Mouse (Mus musculus): ENCODE results near the gene Bmp6.
A peak's percentile ranks its signal among the peaks of the same experiment; 100 is the strongest.

Bmp6 gene

DNA sequence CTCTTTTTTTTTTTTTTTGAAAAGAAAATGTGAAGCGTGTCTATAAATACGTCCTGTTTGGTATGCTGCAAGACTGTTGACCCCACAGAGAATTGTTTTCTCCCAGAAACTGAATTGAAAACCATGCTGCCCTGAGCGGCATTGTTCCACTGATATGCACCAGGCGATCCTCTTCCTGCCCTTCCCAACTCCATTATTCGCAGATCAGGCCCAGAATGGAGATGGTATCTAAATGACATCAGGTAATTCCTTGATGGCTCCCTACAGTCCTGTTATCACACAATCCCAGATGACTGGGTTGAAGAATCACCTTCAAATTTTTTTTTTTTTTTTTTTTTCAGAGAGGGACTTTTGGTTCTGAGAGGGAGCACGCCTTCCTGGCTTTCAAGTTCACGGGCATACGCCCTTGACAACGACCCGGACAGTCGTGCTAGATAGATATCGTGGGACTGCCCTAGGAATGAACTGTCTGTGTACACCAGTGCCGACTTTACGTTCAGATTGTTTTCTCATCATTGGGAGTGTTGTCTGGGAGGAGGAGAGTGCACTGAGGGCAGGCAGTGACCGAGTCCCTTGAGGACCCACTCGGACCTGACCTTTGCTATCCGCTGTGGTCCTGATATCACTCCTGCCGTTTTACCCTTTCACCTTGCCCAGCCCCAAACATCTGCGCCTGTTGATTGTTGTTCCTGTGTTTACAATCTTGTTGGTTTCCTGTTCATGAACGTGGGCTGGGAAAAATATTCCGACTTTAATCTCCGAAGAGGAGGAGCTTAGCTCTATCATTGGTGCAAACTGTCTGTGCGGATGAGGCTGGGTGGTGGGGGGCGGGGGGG, 8.7 kb downstream of the Bmp6 start:
- no peak for DNase-seq (ENCODE audit: low spot score)

DNA sequence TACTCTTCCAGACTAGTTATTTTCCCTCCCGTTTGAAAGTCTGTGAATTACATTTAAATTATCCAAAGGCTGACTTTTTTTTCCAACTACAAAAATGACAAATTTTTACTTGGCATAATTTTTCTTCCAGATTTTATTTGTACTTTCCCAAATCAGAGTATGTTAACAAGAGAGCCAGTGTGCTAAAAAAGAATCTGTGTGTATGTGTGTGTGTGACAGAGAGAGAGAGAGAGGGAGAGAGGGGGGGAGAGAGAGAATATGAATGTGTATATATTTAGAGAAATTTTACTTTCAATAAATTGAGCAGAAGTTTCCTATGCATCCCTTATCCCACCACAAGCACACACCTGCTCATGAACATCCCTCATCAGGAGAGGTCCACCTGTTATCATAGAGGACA, 9.4 kb downstream of the Bmp6 start:
- no peak for DNase-seq (ENCODE audit: low spot score)

DNA sequence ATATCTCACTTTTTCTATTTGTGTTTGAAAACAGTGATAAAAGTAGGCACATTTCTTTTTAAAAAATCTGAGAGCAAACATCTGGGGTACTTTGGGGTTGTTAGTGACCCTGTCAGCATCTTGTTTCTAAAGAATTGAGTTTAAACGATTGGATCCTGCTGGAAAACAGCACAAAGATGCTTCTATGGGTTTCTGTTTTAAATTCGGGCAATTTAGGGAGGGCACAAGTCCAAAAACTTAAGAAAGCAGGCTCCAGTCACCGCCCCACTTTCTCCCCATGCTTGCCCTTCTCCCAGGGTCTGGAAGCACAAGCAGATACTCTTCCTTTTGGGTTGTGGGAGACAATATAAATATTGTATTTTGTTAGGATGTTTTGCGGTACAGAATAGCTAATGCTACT, 14.1 kb downstream of the Bmp6 start:
- DNase-seq (ENCODE audit: low spot score): no peak

DNA sequence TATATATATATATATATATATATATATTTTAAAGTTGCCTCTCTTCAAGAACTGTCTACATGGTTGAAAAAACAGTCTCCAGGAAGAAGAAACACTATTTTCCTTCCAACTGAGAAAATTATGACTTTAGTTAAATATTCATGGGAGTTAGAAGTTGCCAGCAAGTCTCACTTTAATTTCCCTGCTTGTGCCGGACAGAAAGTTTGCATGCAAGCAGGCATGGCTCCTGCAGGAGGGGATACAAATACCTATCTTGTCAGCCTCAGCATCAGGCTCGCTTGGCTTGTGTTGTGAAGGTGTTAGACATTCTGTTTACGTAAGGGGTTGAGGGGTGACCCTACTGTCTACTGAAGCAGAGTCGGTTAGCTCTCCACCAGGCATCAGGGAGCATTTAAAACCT, 17.8 kb downstream of the Bmp6 start:
- no peak for DNase-seq (ENCODE audit: low spot score)

DNA sequence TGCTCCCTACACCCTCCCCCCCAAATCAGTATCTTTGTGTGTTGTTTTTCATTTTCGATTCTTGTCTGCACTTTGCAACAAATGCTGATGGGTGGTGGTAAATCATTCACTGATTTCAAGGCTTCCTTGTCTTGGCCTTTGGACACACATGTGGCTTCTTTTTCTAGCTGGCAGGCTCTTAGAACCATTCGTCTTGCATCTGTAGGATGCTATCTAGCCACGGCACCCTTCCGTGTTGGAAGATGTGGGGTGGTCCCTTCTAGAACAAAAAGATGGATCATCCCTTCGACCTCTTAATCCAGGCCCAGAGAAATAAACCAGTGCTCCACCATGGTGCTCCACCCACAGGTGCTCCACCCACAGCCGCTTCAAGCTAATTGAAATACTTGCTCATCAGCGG, 19.0 kb downstream of the Bmp6 start:
- DNase-seq (ENCODE audit: low spot score): no peak

DNA sequence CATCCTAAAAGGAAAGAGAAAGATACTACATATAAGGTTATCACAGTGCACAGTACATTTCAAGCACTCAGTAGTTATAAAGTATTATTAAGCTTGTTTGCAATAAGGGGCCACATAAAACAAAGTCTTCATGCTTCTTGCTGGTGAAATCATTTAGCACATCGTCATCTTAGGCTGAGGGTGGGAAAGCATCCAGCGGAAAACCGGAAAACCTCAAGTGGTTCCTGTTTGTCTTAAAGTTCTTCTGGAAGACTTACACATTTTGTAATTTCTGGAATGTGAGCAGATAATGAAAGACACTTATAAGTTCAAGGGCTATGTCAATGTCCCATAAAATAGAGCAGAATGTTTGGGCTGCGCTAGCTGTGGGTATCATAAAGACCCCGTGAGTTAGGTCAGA, 24.7 kb downstream of the Bmp6 start:
- no peak for DNase-seq (ENCODE audit: low spot score)

DNA sequence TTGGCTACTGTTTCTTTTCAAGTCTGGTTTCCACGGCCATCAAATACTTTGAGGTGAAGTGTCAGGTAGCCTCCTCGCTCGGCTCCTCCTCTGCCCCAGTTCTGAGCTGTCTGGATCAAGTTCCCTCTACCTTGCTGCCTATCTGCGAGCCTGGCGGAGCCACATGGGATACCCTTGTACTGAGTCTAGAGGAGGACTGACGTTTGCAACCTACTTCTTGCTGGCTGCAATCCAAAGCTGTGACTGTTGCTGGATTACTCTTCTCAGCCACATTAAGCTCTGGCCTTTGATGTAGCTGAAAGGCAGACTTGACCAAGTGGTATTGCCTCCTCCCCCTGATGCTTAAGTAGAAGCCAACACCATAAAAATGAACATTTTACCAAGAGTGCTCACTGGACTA, 31.2 kb downstream of the Bmp6 start:
- no peak for DNase-seq (ENCODE audit: low spot score)

DNA sequence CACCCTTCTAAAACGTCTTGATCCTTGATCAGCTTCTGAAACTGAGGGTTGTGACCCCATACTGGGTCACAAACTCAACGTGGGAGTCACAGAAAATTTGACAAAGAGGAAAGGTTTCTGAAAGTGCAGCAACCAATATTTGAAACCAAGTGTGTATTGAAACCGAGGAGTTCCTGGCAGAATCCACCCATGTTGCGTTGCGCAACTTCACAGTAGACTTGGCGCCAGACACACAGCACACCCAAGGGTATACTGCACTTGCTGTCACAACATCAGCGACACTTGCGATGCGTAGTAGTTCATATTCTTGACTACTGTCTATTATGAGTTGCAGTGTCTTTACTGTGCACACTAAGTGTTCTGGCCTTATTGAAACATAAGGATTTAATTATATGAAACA, 32.4 kb downstream of the Bmp6 start:
- no peak for DNase-seq (ENCODE audit: low spot score)

DNA sequence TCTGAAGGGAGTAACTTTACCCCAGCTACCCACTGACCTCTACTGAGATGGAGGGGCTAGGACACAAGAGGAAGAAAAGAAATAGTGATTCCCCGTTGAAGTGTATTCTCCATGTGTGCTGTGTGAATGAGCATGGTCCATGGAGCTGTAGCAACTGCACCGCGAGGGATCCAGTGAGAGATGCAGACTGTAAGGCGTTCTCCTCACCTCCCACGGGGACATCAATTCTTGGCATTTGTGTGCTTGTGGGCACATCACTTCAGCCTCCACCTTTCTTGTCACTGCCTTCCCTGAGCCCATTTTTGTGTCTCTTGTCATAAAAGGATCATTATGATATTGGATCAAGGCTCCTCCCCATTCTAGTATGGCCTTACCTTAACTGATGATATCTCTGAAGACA, 34.9 kb downstream of the Bmp6 start:
- DNase-seq (ENCODE audit: low spot score): no peak

DNA sequence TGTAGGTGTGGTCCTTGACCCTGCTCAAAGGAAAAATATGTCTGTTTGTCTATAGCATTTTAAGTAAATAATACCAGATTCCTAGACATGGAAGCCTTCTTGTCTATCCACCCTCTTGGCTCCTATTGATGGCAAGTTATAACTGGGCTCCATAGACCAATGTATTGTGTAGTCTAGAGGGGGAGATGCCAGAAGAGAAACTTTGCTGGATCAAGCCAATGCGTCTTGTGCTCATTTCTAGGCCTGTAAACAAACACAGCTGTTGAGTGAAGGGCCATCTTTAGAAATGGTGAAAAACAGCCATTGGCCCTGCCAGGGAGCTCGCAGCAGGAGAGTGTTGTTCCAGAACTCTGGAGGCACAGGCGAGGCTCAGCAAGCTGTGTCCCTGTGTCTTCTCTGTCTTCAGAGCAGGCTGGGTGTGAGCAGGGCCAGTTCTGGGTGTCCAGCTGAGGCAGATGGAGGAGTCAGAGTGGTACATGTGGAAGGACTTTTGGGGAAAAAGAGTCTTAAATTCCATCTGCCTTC, 41.2 kb downstream of the Bmp6 start:
- no peak for DNase-seq (ENCODE audit: low spot score)

DNA sequence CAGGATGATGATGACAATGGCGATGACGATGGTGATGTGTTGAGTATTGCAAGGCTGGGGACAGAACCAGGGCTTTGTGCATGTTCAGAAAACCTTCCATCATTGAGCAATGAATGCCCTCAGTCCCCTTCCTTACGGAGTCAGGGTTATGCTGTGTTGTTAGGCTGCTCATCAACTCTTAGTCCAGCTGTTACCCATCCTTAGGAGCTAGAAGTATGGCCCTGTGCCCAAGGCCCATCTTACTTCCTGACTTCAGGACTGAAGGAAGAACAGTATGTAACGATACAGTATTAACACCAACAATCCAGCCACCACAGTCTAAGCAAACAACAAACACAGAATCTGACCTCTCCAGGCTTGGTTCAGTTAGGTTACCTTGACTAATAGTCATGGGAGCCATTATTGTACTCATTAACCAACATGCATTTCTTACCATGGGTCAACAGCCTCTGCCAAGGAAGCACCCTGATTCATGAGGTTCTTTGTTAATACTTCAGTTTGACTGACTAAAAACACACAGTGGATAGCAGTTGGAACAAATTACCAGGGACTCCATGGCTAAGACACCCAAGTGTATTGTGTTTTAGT, 42.6 kb downstream of the Bmp6 start:
- no peak for DNase-seq (ENCODE audit: low spot score)

DNA sequence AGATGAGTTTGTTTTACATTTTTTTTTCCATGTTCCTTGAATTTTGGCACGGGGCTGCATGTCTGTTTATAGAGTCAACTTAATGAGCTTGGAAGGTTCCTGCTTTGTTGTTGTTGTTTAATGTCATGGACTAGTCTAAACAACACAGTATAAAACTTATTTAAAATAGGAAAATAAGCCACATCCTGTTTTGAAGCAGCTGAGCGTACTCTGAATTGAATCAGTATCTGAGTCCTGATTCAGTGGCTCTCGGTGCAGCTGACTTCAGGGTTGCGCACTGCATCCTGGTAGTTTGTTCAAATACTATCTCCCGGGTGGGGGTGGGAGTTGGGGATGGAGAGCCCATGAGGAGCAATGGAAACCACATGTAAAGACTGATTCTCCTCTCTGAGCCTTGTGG, 48.5 kb downstream of the Bmp6 start:
- no peak for DNase-seq (ENCODE audit: low spot score)

DNA sequence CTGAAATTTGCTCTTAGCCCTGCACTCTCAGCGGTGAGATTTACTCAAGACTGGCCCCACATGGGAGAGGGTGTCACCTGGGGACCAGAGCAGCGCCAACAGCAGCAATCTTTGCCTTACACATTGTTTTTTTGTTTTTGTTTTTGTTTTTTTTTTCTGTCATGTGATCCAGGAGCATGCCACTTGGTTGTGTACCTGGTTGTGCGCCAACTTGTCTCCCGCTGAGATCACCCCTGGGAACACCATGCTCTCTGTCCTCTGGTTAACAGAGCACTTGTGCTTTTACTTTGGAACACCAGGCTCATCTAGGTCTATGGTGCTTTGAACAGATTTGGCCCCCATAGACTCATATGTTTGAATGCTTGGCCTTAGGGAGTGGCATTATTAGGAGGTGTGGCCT, 50.1 kb downstream of the Bmp6 start:
- DNase-seq (ENCODE audit: low spot score): no peak

DNA sequence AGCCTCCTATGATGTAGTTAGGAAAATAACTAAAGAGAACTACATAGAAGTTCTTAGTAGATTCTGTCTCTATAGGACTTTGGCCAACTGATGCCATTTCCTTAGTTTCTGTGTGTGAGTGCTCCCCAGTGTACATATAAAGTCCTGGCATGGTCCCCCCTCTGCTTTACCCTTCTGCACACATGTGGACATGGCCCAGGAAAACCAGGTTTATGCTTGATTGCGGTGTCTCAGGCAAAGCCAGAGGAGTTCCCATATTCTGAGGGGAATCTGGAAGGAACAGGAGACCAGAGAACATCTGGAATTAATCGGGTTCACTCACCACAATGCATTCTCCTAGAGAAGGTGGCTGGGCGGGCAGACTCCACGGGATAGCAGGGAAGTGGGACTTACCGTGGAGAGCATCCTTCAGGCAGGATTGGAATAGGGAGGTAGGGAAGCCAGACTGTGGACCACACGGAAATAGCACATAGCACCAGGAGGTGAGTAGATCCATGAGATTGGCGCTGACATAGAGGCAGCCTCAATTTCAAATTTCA, 52.2 kb downstream of the Bmp6 start:
- DNase-seq (ENCODE audit: low spot score): no peak

DNA sequence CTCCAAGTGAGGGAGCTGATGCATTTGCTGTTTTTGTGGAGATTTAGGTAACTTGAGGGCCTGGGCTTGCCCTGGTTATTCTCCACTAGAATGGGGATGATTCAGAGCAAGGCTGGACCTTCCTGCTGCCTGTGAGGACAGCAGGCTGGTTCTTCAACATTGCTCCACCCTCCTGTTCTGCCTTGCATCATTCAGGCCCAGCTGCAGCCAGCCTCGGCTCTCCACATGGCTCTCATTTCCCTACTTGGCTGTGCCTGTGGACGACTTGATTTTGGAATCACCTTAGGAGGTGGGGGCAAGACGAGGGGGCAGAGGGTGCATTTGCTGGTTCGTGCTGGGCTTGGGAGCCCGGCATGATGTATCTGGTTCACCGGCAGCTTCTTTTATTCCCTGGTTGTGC, 53.8 kb downstream of the Bmp6 start:
- no peak for DNase-seq (ENCODE audit: low spot score)

DNA sequence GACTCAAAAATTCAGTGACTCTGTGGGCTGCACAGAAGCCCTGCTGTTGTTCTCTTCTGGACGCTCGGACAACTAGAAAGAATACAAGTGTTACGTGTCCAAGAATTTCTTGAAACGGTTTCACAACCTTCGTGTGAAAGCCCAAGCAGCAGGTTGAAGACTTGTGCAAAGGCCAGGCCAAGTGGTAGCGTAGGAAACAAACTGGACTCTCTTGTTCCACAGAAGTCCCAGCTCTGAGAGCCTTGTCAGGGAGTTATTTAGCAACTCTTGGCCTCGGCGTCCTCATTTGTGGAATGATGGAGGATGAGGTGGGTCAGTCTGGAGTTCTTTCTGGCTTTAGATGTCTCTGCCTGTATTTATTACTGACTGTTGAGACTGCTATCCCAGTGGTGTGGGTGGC, 55.8 kb downstream of the Bmp6 start:
- DNase-seq (ENCODE audit: low spot score): no peak

DNA sequence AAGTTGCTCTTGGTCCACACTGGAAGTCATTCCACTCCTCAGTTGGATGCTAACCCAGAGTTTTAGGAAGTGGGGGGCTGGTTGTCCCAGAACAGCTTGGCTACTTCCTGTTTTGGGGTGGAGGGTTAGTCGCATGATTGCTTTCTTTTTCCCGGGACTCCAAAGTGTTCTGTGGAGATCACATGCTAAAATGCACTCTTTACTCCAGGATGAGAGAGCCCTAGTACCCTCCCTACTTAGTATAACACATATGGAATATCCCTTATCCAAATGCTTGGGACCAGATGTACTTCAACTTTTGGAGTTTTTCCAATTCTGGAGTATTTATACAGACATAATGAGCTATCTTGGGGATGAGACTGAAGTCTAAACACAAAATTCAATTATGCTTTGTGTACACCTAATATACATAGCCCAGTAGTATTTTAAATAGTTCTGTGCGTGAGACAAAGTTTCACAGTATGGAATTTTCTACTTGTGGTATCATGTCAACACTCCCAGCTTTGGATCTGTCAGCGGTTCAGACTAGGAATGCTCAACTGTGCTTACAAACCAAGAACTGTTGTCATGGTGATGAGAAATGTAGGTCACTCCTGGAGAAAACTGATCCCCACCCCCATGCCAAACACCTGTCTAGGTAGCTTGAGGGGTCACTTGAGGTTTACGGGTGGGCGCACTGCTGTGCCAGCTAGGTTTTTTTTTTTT, 62.9 kb downstream of the Bmp6 start:
- no peak for DNase-seq (ENCODE audit: low spot score)

DNA sequence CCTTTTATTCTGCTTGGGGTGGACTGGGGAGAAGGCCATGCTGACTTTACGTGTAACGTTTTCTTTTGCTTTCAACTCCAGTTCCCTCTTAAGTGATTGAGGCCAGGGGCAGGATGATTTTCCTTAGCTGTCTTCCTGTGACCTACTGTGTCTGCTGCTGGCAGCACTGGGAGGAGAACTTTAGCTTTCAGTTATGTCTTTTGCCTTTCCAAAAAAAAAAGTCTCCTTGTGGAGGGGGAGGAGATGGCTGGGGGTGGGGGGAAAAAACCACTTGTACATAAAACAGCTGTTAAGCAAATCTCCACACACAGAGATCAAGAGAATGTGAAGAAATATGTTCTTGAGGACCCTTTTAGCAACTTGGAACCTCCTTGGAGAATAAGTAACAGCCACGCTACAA, 63.7 kb downstream of the Bmp6 start:
- DNase-seq (ENCODE audit: low spot score): no peak

DNA sequence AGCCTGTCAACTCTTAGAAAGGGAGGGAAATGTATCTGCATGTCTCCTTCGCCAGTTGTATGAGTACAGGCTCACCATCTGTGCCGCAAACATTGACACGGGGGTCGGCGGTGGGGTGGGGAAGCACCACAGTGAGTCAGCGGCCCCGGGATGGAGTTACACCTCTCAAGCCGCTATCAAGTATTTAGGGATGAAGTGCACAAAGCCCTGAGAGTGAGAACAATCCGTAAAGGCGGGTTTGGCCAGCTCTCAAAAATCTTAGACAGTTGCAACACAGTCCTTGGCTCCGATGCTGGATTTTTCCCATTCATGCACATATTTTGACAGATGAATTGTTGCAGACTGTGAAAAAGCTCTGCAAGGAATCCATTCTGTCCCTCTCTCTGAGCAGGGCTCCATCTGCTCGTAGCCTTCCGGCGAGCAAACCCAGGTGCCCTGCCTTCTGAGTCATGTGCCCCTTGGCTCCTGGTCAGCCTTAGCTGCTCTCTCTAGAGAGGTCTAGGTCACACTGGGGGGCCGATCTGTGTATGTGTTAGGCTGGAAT, 65.5 kb downstream of the Bmp6 start:
- peak; percentile 61 for DNase-seq (ENCODE audit: low spot score)

DNA sequence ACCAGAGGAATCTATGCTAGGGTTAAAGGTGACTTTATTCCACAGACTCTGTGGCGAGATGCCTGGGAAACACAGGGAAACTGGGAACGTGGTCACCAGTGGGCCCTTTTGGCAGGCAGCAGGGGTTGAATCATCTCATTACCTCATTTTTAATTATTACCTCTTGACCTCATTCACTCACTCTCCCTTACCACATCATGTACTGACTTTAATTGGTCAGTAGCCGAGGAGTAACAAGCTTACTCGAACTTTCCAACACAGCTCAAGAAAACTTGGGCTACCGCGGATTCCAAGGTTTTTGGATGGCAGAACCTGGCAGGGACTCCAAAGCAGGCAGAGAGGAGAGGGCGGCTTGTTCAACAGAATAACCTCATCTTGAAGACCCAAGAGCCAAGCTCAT, 74.9 kb downstream of the Bmp6 start:
- DNase-seq (ENCODE audit: low spot score): no peak

DNA sequence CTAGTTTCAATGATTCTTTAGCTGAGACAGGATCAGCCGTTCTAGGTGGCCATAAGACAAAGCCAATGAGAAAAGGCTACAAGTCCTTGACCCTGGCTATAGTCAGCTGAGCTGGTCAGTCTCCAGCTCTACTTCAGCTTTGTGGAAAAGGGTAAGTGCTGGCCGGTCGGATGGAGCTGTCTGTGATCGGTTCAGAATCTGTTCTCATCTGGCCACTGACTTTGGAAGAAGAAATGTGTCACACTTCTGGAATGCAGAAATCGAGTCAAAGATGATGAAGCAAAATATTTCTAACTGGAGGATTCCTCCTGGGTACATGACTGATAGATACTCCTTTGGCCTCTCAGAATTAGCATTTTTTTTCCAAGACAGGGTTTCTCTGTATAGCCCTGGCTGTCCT, 77.6 kb downstream of the Bmp6 start:
- no peak for DNase-seq (ENCODE audit: low spot score)

DNA sequence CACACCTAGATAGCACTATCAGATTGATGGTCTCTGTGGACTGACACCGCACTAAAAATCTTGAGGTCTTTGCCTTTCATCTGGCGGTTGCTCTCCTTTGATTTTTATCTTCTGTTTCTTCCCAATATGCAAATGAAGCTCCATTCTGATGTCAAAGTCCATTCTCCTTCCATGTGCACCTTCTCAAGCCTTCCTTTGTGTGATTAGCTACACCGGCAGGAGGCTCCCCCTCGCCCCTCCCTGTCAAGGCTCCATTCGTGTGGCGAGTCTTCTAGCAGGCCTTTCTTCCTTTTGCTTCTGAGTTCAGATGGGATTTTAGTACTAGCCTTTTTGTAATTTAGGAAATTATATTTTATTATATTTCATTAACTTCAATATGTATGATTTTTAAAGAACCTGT, 80.4 kb downstream of the Bmp6 start:
- no peak for DNase-seq (ENCODE audit: low spot score)

DNA sequence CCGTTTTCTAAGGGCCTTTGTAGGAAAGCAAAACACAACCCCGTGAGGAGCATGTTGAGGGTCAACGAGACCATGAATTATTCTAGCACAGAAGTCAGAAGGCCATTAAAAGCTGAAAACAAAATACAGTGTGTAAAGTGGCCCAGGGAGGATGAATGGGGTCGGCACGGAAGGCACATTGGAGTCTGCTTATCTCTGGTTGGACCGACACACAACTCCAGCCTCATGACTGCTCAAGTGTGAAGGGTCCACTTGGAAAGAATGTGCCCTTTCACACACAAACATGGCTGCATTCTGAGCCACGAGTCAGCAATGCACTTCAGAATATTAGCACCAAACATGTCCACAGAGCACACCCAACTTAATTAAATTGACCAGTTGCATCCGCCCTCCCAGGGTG, 84.8 kb downstream of the Bmp6 start:
- DNase-seq (ENCODE audit: low spot score): no peak
